Mouse (Mus musculus) spleen, adult 12 weeks (tissue): ENCODE measurements around the gene Tmem98.

Experiments
- DNase-seq: peaks from one replicate; pipeline ENCODE4 v3.0.0; 2022; ENCODE audit warnings: low spot score

Tmem98 gene

DNA sequence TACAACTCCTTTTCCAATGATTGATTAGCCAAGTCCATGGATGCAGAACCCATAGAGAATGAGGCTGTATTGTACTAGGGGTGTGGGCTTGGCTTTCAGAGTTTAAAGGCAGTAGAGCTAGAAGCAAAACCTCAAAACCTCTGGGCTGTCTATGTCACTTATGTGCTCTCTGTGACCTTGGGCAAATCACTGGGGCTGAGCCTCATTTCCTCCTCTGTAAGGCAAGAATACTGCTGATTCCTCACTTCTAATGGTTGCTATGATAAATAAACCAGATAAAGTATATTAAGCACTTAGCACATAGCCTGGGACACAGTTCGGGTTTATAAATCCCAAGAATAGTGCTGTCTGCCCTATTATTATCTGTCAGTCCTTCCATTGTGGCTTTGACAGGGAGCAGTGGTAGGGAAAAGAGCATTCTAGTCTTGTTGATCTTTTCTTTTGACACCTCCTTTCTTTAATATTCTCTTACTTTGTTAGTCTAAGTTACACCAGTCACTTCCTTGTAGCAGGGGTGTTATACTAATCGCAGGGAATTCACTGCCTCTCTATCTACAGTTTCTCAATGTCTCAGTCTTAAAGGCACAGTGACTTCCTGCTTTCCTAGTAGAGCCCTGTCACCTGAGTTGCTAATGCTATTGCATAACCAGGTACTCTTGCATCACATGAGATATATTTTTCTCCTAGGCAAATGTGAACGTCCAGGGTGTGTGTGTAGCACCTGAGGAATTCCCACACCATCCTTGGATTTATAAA, 18.1 kb upstream of the Tmem98 start:
- DNase-seq: no peak

DNA sequence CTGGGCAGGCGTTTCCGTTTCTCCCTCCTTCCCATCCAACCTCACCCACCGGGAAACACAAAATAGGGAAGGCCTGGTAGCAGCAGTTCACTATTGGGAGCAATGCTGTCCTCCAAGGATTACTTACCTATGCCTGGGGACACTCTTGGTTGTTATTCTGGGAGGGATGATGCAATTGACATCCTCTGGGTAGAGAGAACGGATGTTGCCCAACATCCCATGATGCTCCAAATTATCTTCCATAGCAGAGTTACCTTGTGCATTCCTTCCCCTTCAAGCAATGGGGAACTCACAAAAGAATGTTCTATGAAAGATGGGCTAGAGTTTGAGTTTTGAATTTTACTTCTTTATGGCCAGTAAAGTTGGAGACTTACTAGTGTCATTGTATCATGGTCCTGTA, 16.6 kb upstream of the Tmem98 start:
- DNase-seq: no peak

DNA sequence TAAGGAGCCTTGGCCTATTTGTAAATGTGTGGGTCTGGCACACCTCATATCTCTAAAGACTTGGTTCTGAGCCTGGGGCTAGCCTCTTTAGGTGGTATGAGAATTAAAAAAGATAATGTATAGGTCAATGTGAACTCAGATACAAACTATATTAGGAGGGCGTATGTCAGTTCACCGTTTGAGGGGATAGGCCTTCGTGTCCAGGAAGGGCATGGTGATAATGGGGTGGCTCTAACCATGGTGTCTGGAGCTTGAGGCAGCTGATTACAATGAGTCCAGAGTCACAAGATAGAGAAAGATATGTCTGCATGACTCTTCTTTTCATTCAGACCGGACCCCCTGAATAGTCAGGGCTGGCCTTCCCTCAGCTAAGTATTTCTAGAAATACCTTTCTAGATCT, 15.7 kb upstream of the Tmem98 start:
- DNase-seq: no peak

DNA sequence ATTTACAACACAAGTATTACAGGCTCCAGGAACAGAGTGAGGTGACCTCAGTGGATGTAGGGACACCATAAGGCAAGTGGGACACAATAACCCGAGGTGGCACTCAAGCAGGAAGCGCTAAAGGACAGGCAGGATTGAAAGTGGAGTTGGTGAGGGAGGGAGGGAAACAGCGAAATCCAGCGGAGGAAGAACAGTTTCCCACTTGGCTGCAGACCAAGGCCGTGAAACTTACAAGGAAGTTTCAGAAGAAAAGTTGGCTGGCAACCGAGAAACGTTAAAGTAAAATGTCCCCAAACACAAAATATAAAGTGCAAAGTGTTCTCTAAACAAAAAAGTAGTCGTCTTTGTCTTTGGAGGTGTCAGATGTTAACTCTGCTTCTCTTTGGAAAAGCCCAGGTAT, 14.5 kb upstream of the Tmem98 start:
- no peak for DNase-seq

DNA sequence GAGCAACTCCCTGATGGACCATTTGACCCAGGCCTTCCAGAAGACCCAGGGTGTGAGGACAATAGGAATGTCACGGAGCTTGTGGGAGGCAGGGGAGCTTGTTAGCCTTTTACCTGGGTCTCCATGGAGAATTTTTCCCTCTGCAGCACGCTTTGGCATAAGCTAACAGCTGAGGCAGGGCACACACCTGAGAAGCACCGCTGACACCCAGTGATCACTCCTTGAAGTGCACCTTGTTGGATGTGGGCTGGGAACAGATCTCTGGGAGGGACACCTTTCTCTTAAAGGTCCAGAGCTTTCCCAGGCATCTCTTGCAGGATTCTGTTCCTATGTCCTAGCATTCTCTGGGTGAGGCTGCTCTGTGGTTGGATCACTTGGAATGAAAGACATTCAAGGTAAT, 10.0 kb upstream of the Tmem98 start:
- DNase-seq: no peak

DNA sequence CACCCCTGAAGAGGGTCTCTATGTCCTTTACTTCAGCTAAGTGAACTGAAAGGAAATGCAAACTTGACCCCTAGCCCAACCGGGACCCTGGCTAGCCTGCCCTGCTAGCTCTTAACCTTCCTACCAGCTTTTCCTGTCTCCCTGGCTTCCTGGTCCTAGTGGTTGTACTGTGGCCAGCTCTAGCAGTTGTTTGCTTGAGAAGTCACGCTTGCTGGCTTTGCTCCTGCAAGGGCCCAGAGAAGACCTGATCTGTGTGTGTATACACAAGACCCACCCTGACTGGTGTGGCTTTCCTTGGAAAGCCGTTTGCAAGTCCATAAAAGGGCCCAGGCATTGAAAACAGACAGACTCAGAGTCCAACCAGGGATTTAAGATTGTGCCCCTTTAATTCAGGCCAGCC, 7.3 kb upstream of the Tmem98 start:
- no peak for DNase-seq

DNA sequence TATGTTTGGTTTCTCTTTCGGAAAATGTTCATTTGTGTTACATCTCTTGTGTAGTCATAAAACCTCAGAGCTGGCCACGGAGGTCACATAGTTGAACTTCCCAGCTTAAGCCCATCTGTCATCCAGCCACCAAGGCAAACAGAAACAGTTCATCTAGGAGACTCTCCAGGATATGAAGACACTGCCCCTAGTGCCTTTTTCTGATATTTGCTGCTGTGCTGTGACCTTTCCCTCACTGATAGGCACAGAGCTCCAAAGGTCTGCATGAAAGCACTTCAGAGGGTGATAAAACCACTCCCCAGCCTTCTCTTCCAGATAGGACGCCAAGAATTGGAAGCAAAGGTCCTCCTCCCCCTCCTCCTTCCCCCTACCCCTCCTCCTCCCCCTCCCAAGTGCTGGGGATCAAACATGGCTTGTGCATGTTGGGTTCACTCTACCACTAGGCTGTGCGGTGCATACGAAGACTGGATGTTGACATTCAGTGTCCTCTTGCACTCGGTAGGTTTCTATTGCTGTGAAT, 1.4 kb upstream of the Tmem98 start:
- DNase-seq: no peak

DNA sequence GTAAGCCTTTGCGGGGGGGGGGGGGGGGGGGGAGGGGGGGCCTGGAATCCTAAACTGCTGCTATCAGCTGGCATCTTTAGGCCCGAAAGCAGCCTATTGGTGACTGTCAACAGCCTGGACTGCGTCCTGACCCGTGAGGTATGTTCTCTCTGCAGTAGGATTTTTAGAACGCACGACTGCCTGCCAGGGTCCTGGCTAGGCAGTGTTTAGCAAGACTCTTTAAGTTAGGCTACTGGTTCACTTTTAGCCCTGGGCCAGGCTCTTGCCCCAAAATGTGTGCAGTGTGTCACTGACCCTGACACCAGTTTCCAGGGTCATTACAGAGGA, 346 bp upstream of the Tmem98 start:
- no peak for DNase-seq

DNA sequence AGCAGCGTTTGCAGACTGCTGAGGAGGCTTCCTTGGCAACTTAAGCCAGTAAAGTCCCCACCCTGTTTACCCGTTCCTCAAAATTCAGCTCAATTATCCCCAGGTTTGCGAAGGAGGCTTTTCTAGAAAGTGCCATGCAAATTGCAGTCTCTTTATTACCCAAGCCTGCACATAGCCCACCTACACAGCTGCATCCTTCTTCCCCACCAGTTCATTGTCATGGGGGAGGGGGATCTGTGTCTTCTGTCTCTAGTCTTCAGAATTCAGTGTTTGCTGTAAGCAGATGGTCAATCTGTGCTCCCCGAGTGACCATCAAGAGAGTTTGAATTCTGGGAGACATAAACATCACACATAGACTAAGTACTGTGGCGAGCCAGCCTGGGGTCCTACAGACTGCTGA, 1.2 kb downstream of the Tmem98 start:
- no peak for DNase-seq

DNA sequence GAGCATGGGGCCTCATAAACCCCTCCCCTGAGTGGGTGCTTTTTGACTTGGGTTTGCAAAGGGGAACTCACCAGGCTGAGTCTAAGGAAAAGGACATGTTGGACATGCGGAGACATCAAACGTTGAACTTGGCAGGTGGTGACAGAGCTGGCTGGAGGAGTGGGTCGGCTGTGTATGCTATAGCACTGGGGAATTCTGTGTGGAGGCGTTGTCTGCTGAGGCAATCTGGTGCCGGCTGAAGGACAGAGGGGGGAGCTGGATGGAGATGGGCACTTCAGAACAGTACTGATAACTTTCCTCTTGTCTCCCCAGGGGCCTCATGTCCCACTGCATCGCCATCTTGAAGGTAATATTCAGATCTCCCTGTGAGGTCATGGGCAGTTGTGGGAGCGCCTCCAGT, 5.4 kb downstream of the Tmem98 start:
- no peak for DNase-seq

DNA sequence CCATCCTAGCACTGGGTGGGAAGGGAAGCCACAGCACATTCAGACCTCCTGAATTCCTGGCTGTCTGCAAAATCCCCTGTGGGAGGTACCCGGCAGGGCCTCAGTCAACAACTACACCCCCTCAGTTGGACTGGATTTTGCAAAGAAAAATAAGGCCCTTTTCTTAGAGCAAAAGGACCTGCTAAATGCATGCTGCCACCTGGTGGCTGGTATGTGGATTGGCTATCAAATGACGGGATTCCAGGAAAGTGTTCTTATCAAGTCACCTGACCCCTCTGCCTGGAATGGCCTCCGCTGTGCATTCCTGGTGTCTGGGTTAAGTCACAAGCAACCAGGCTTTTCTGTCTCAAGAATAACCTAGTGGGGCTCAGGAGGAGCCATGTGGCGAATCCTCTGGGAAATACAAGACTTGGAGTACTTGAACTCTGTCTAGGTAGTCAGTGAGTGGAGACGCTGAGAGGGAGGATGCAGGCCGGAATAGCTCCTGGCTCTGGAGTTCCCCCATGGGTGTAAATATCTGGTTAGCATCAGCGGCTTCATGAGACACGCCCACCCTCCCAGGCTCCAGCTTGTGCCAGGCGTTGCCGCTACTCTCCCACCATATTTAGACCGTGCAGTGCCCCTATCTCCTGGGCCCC, 8.2 kb downstream of the Tmem98 start:
- peak; percentile 23 for DNase-seq

DNA sequence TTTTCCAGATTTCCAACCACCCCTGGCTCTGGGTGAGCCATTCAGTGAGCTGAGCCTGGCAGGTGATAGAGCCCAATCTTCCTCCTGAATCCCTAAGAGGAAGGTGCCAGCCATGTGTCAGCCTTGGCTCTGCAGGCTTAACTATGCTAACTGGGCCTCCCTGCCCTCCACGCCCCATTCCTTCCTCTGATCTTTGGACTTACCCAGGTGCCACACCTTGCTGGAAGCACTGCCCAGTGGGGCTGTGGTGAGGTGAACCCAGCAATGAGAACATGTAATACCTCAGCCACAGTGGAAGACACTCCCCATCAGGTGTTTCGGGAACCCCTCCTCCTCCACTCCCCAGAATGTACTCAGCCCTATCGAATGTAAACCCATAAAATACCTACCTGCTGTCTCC, 10.1 kb downstream of the Tmem98 start:
- no peak for DNase-seq

DNA sequence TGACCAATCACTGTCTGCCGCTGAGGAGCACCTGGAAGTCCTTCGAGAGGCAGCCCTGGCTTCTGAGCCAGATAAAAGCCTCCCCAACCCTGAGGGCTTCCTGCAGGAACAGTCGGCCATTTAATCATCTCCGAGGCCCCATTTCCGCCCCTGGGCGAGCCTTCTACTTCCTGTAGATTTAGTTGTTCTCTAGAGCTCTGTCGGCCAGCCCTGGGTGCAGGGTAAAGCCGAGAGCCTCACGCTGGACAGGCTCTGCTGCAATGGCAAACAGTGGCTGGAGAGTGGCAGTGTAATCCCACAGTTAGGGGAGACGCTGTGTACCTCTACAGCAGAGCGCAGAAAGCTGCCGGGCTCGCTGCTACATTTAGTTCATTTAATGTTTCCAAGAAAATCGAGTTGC, 11.3 kb downstream of the Tmem98 start:
- DNase-seq: no peak

DNA sequence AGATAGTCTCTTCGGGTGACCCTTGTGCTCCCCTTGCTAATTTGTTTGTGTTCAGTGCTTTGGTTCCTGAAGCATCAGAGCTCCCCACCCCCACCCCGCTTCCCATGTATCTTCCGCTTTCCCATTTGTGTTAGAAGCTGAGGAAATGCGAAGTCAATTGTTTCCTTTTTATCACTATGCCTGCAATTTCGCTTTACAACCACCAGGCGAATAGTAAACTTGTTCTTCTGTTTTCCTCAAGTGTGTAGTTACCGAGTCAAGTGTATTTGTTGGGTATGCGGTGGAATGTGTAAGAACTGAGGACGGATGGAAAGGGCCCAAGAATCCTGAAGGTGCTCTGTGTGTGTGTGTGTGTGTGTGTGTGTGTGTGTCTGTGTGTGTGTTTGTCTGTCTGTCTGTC, 11.8 kb downstream of the Tmem98 start:
- no peak for DNase-seq

DNA sequence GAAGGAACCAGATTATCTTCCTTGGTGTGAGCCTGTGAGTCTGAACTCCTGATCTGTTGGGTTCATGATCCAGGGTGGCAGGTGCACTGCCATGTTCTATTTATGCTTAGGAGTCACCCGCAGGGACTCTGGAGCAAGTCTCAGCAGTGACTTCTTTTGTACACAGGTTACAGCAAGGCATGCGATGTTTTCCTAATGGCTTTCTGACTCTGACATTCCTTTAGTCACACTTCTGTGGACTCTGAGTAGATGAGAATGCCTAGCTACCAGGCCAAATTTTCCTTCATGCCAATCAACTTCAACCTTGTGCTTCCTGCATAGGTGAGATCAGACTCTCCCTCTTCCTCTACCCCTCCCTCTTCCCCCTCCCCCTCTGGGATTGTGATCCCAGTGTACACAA, 25.4 kb downstream of the Tmem98 start:
- DNase-seq: no peak

DNA sequence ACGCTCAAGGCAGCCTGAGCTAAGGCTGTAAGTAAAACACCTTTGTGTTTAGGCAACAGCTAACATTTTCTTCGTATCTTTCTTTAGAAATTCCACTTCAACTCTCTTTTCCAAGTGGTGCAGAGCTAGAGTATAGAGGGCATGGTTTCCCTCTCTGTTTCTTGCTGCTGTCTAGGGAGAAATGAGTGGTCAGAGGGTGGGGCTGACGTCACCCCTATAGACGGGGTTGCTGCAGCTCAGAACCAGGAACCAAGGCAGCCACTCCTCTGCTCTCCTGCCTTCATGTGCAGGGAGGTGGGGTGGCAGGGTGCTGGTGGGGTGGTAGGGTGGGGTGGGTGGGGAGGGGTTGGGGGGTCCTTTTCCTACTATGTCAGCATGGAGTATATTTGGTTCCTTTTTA, 25.9 kb downstream of the Tmem98 start:
- DNase-seq: no peak

DNA sequence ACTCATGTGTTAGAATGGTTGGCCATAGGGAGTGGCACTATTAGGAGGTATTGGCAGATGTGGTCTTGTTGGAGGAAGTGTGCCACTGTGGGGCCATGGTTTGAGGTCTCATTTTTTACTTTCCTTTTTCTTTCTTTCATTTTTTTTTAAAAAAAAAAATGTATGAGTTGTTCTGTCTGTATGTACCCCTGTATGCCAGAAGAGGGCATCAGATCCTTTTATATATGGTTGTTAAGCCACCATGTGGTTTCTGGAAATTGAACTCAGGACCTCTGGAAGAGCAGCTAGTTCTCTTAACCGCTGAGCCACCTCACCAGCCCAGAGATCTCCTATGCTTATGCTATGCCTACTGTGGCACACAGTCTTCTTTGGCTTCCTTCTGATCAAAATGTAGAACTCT, 28.7 kb downstream of the Tmem98 start:
- no peak for DNase-seq

DNA sequence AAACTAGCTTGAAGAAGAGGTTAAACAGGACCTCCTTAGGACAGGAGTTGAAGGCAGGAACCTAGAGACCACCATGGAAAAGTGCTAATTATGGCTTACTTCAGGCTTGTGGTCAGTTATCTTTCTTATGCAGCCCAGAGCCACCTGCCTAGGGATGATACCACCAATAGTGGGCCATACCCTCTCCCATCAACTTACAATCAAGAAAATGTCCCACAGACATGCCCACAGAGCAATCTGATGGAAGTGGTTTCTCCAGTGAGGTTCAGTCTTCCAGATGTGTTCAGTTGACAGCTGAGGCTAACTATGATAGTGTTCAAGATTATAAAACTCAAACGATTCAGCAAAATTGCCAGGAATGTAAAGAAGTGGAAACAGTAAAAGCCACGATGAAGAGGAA, 33.5 kb downstream of the Tmem98 start:
- no peak for DNase-seq

DNA sequence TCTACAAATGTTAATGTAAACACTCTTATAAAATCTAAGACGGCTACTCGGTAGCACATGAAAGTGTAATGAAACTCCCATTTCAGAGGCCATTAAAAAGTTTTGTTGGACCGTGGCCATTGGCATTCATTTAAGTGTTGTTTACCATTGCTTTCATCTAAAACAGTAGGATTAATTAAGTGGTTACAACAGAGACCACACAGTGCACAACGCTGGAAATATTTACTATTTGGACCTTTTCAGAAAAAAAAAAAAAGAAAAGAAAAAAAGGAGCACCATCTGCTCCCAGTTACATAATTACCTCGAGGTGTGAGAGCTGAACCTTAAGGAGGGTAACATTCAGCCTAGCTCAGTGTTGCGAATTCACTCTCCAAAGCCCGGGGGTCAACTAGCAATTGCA, 35.5 kb downstream of the Tmem98 start:
- no peak for DNase-seq

DNA sequence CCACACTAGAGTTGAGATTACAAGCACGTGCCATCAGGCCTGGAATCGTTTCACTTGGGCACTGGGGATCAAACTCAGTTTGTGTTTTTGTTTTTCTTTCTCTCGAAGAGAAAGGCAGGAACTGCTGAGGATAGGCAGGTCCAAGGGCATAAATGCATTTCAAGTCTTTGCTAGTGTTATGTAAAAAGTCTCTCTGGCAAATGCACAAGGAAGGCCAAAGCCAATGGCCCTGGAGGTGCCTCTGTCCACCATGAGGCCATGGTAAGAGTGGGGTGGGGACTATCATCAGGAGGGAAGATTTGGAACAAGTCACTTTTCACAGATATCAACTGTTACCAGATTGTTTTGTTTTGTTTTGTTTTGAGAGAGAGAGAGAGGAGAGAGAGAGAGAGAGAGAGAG, 36.1 kb downstream of the Tmem98 start:
- DNase-seq: no peak

DNA sequence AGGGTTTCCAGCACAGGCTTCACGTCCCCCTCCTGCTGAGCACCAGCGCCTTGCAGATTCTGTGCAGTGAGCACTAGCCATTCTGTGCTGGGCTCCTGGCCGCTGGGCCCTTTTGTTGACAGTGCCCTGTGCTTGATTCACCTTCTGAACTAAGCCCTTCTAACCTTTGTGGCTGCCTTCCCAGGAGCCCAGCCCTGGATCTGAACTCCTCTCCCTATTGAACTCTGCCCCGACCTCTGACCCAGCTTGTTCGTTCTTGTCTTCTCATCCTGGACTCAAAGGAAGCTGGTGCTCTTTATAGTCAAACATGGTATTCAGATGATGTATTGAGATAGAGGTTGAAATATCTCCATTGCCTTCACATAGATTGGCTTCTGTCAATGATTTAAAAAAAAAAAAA, 38.2 kb downstream of the Tmem98 start:
- no peak for DNase-seq

DNA sequence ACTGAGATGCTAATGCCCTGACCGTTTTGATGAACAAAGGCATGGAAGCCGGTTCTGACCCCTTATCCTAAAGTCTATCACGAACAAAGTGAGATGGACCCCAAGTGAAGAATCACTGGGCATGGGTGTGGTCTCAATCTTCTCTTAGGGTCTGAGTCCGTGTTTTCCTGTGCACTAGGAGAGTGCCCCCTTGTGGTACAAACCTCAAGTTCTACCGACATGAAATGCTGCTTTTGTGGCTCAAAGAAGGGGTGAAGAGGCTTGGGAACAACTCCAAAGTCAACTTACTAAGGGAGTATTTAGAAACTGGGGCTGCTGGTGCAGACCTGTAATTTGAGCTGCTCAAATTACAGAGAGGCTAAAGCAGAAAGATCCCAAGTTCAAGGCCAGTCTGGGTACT, 41.9 kb downstream of the Tmem98 start:
- DNase-seq: no peak

DNA sequence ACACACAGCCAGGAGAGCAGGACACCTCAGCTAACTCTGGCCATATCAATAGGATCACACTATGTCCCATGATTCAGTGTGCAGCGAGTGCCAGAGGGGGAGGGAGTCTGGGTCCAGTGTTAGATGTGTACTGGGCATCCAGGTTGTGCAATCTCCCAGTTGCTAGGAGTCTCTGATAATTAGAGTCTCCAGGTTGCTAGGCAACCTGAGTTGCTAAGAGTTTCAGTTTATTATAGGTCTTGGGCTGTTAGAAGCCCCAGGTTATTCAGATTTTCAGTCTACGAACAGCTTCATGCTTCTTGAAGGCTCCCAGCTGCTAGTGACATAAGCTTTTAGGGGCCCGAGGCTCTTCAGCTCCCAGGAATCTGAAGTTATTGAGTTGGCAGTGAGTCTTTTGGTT, 43.0 kb downstream of the Tmem98 start:
- DNase-seq: no peak

DNA sequence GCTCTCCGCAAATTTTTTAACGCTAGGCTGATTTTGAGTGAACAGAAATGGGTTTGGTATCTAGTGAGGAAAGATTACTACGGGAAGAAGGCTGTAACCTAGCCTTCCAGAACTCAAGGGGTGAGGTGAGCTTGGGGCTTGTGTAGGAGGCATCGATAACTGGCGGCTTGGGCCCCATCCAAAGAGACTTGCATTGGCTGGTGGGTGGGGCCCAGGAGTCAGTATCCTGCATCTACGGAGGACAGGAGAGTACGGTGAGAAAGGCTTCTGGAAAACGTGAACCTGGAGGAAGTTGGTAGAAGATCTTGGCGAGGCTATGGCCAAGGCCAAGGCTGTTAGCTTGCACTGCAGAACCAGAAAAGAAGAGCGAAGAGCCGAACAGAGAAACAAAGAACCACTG, 44.5 kb downstream of the Tmem98 start:
- DNase-seq: no peak
